Mouse (Mus musculus) urinary bladder, postnatal 10 days (tissue): ENCODE results near the gene Eif5.
A peak's percentile ranks its signal among the peaks of the same experiment; 100 is the strongest.
"Not testable (repeated sequence)": the region's sequence is repeated elsewhere in the genome, so short reads cannot be mapped to it uniquely, and the experiment has no call there.

Experiments used
- DNase-seq: peaks from one replicate; pipeline ENCODE4 v3.0.0; 2022; ENCODE audit warnings: low spot score

Gene Eif5

GRCm38 (mm10) chr12:111524883-111525282 lies 12.9 kb upstream of the Eif5 start:
- no peak for DNase-seq

GRCm38 (mm10) chr12:111527643-111528281 lies 10.1 kb upstream of the Eif5 start:
- no peak for DNase-seq

DNA sequence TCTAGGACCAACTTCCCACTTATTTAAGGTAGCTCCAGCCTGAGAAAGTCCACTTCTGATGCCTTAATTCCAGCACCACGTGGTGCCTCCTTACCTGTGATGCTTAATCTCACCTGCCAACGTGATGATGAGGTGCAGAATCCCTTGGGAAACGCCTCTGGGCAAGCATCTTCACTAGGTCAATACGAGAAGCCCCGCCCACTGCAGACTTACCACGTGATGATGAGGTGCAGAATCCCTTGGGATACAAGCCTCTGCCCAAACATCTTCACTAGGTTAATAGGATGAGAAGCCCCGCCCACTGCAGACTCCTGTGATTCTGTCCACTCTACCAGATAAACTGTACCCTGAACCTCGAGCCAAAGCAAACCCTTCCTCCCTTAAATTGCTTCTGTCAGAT lies 8.6 kb upstream of the Eif5 start:
- no peak for DNase-seq

GRCm38 (mm10) chr12:111533096-111533794 lies 4.6 kb upstream of the Eif5 start:
- no peak for DNase-seq

- no peak for DNase-seq
These were observed 2.5 kb upstream of the Eif5 start for GRCm38 (mm10) chr12:111535281-111535680.

- DNase-seq: no peak
These were observed 2.1 kb upstream of the Eif5 start for GRCm38 (mm10) chr12:111535762-111536161.

DNA sequence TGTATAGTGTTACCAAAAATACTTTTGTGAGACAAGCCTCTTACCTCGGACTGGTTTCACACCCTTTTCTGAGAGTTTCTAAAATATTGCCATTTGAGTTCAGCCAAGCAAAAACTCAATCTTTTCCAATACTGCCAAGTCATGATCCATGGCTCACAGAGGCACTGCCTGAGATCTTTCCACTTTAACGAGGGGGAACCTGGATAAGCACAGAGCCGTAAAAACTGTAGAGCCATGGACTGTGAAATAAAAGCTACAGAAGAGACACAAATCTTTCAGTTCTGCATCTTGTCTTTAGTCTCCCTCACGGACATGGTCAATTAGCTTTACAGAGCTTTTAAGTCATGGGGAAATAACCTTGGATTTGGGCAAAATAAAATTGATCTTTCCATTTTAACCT lies 1.1 kb upstream of the Eif5 start:
- DNase-seq: no peak

- DNase-seq: no peak
These were observed 475 bp upstream of the Eif5 start for GRCm38 (mm10) chr12:111537341-111537740.

GRCm38 (mm10) chr12:111538292-111539040 lies 650 bp downstream of the Eif5 start:
- peak; percentile 54 for DNase-seq

- DNase-seq: no peak
These were observed 1.2 kb downstream of the Eif5 start for GRCm38 (mm10) chr12:111539041-111539345.

DNA sequence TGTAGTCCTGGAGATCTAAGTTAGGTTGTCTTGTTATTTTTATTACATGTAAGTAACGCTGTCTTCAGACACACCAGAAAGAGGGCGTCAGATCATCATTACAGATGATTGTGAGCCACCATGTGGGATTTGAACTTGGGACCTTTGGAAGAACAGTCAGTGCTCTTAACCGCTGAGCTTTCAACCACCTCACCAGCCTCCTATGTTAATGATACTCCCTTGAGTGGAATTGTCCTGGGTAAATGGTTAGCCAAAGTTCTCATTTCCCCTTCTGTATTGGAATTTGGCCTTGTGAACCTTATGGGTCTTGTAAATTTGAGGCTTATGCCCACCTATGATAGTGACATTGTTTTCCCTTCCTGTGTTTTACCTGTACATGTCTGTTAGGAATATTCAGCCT lies 9.3 kb downstream of the Eif5 start:
- no peak for DNase-seq

- no peak for DNase-seq
These were observed 10.9 kb downstream of the Eif5 start for GRCm38 (mm10) chr12:111548555-111549289.

DNA sequence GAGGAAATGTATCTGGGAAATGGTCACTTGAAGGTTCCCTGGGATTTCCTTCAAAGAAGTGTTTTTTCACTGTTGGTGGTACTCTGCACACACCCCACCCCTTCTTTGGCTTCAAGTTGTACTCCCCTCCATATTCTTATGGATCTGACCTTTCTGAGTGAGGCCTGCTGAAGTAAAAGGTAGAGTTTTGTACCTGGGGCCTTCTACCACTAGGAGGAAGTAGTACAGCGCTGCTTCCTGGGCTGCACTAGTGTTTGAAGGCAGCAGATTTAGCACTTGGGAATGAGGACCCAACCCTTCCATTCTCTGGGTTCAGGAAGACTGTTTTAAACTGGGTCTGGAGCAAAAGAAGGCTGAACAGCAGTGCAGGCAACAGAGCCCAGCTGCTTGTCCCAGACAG lies 12.9 kb downstream of the Eif5 start:
- DNase-seq: no peak

DNA sequence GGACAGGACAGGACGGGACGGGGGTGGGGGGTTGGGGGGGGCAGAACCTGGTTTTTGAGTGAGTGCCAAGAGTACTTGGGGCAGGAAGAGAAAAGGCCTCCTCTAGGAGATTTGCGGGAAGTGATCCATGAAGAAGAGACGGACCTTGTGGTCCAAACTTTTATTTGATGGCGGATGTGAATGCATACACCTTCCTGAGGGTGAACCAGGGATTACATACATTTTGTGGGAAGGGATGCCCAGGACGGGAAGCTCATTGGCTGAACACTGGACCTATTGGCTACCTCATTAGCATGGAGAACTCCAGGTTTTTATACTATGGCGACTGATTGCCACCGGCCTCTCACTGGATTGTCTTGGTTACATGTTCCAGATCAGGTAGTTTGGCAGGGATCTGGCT lies 14.5 kb downstream of the Eif5 start:
- no peak for DNase-seq

DNA sequence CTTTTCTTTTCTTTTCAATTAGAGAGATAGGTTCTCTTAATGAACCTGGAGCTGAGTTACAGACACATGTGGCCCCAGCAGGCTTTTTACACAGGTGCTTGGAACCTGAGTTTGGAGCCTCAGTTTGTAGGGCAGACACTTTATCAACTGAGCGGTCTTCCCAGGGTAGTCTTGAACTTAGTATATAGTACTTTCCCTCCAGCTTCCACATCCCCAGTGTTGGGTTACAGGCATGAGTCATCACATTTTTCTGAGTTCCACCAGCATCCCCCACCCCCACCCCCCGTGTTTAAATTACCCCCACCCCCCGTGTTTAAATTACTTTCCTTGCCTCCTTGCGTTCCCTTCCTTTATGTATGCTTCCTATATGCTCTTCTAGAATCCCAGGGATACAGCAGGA lies 17.5 kb downstream of the Eif5 start:
- DNase-seq: no peak

GRCm38 (mm10) chr12:111555893-111556292 lies 18.1 kb downstream of the Eif5 start:
- not testable (repeated sequence) for DNase-seq

GRCm38 (mm10) chr12:111557538-111557937 lies 19.7 kb downstream of the Eif5 start:
- DNase-seq: no peak

DNA sequence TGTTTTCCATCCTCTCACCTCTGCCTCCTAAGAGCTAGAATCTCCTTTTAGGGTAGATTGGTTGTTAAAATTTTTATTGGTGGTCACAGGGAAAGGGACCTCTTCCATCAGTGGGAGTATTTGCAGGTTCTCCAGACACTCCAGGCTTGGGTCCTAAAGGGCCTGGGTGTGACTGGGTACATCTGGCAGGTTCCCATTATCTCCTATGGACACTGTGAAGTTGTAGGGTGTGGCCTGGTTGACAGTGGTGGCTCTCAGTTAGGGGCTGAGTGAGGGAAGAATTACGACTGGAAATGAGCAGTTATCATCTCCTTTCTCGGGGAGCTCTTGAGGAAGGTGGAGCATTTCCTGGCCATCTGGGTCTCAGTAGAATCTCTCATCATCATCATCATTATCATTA lies 20.8 kb downstream of the Eif5 start:
- DNase-seq: no peak

DNA sequence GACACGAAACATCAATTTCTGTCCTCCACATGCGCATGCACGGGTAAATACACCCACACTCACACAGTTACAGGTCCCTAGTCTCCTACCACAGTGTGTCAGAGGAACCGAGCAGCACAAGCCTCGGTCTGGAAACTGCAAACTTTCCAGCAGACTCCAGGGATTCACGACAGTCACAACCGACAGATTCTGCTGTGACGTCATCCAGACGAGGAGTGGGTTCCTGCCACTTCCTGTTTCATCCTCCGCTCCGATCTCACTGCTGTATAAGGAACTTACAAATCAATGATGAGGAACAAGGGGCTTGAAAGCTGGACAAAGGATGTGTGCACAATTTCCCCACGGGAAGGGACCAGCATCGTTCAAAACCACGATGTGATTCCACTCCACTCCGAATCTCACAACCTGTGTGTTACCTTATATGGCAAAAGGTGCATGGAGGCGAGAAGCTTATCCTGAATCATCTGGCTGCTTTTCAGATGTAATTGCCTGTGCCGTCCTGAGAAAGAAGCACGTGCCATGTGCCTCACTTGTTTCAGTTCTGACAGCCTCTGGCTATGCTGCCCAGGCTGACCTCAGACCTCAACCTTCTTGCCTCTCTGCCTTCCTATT lies 21.9 kb downstream of the Eif5 start:
- no peak for DNase-seq

DNA sequence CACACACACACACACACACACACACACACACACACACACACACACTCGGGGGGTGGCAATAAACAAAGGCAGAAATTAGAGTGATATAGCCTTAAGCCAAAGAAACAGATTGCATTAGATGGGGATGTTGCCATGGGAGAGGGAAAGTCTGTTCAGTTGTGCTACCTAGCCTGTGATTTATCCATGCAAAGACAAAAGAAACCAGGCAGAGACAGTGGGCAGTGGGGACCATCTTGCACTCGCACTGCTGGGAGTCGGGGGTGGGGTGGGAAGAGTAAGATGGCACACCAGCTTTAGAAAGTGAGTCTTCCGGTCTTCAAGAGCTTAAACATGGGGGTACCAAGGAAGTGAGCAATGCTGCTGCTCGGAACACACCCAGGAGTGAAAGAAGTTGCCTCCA lies 22.5 kb downstream of the Eif5 start:
- DNase-seq: no peak

- no peak for DNase-seq
These were observed 24.5 kb downstream of the Eif5 start for GRCm38 (mm10) chr12:111562276-111562814.

- no peak for DNase-seq
These were observed 25.3 kb downstream of the Eif5 start for GRCm38 (mm10) chr12:111563076-111563629.
